Mouse (Mus musculus): ENCODE data around the gene Col12a1. TPM values are rescaled to one million over a fixed set of nuclear protein-coding genes. Genes with fewer than 3 reads are reported as not detected.

Col12a1 gene
- polyA plus RNA-seq, 1 experiment, result 6.4 TPM

DNA sequence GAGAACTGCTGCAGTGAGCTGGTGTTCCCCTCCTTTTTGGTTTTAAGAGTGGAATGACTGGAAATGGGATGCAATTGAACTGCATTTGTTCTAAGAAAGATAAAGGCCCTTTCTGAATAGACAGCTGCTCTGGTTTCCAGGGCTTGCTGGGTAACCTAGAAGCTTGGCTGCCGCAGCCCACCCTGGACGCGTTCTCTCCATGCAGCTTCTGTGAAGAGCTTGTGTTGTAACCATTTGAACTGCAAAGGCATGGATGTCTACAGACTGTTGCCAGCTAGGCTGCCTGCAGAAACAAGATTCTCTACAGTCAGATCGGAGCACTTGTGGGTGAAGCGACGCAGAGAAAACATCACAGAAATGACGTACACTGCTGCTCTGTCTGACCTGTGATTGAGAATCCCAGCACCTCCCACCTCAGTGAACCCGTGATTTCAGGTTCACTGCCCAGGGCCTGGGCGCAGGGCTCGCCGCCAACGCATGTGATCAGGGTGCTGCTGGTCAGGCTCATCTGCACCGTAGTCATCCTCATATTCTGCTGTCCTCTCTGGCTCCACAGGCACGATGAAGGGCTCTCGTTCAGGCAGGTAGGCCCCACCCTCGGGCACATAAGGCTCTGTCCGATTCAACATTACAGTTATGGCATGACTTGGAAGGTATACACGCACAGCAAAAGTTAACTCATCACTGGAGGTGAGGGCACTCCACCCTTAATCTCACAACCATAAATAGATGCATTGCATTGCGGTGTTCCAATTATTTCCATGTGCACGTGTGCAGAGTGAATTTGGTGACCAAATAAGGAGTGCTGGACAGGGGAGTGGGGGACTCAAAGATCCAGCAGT lies 119.0 kb downstream of the Col12a1 start:
- WGBS, result 59% methylated on average over 20 of the region's 20 CpGs
- no peak for DNase-seq
- TF ChIP-seq CTCF (IDR thresholded peaks at IDR 0.05; ENCODE audit: borderline replicate concordance, insufficient read depth, low read depth, low read length) (no peak), POLR2A (IDR thresholded peaks at IDR 0.05; ENCODE audit: borderline replicate concordance, insufficient read depth, low read length) (no peak)
- H3K27me3 ChIP-seq (ENCODE audit: control insufficient read depth, insufficient read depth, low read length), result no peaks in the 10 kb centered on the region
- no peaks in the 10 kb centered on the region for H3K4me1 ChIP-seq (ENCODE audit: control insufficient read depth, insufficient read depth, low read length)
- no peak overlapping the region for H3K27ac ChIP-seq (ENCODE audit: insufficient read depth, low read length)
- no peak overlapping the region for H3K4me3 ChIP-seq (replicated peaks; ENCODE audit: insufficient read depth, low read depth, low read length)

DNA sequence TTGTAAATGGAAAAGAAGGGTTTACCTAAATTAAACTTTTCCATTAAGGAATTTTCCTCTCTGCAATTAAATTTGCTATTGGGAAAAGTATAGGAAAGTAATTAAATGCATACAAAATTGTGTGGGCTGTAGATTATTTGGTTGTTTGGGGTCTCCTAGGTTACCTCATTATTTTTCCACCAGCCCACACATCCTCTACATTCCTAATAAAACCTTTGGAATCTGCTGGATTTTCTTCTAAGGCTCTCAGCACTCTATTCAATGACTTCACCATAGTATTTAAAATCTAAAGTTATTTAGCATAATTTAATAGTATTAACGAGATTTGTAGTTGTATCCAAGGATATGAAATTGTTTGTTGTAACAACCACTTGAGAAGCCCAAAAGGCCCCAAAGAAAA lies 120.1 kb downstream of the Col12a1 start:
- 48% methylated on average over 1 of the region's 1 CpGs for WGBS
- H3K27ac ChIP-seq (ENCODE audit: insufficient read depth, low read length), result no peak overlapping the region
- H3K4me3 ChIP-seq (replicated peaks; ENCODE audit: insufficient read depth, low read depth, low read length), result no peak overlapping the region
- no peaks in the 10 kb centered on the region for H3K27me3 ChIP-seq (ENCODE audit: control insufficient read depth, insufficient read depth, low read length)
- TF ChIP-seq POLR2A (IDR thresholded peaks at IDR 0.05; ENCODE audit: borderline replicate concordance, insufficient read depth, low read length) (no peak), CTCF (IDR thresholded peaks at IDR 0.05; ENCODE audit: borderline replicate concordance, insufficient read depth, low read depth, low read length) (no peak)
- no peak for DNase-seq
- no peaks in the 10 kb centered on the region for H3K4me1 ChIP-seq (ENCODE audit: control insufficient read depth, insufficient read depth, low read length)

DNA sequence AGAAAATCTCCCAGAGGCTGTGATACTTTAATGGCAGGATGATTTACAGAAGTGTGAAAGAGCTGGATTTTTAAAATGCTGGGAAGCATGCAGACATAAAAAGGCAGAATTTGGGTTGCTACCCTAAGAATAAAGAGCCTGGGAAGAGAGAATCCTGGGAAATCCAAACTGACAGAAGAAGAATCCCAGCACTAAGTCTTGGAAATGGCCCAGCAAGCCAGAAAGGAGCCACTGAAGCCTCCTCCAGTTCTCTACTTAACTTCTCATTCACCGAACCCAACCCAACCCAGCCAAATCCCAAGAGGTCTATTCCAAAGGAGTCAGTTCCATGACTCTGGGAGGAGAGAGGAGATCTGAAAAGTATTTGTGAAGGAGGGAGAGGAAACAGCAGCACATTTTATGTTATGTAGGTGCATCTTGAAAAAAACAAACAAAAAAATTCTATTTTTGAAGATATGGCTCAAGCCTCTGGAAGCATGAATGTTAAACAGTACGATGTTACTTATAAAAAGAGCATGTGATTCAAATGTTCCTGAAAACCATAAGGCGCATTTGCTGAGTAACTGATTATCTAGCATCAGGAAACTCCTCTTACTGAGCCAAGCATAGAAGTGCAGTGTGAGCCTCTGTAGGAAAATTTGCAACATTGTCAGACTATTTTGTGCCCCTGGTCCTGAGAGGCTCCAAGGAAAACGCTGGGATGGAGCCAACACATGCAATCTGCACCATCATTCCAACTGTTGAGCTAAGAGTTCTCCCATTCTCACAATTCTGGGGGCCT lies 132.0 kb downstream of the Col12a1 start:
- no peak for DNase-seq
- 74% methylated on average over 4 of the region's 4 CpGs for WGBS
- H3K4me1 ChIP-seq (ENCODE audit: control insufficient read depth, insufficient read depth, low read length), result no peaks in the 10 kb centered on the region
- no peak overlapping the region for H3K4me3 ChIP-seq (replicated peaks; ENCODE audit: insufficient read depth, low read depth, low read length)
- H3K27me3 ChIP-seq (ENCODE audit: control insufficient read depth, insufficient read depth, low read length), result no peaks in the 10 kb centered on the region
- TF ChIP-seq CTCF (IDR thresholded peaks at IDR 0.05; ENCODE audit: borderline replicate concordance, insufficient read depth, low read depth, low read length), result no peak
- no peak for TF ChIP-seq POLR2A (IDR thresholded peaks at IDR 0.05; ENCODE audit: borderline replicate concordance, insufficient read depth, low read length)
- no peak overlapping the region for H3K27ac ChIP-seq (ENCODE audit: insufficient read depth, low read length)

DNA sequence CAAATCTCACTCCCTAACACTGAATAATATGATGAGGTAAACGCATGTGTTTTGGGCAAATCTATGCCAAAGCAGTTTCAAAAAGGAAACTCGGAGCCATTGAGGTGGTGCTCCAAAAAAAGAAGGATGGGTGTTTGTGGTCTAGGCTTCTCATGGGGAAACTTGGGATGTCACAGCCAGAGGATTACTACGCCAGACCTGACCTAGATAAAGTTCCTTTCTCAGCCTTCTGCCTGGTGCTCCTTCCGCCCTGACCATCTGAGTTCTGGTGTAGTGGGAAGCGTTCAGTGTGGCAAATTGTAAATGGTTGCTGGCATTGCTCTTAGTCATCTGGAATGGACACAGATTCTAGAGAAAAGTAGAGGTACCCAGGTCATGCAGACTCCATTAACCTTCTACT lies 151.8 kb downstream of the Col12a1 start:
- WGBS, result 82% methylated on average over 5 of the region's 5 CpGs
- TF ChIP-seq CTCF (IDR thresholded peaks at IDR 0.05; ENCODE audit: borderline replicate concordance, insufficient read depth, low read depth, low read length) (no peak), POLR2A (IDR thresholded peaks at IDR 0.05; ENCODE audit: borderline replicate concordance, insufficient read depth, low read length) (no peak)
- H3K27me3 ChIP-seq (ENCODE audit: control insufficient read depth, insufficient read depth, low read length), result no peaks in the 10 kb centered on the region

DNA sequence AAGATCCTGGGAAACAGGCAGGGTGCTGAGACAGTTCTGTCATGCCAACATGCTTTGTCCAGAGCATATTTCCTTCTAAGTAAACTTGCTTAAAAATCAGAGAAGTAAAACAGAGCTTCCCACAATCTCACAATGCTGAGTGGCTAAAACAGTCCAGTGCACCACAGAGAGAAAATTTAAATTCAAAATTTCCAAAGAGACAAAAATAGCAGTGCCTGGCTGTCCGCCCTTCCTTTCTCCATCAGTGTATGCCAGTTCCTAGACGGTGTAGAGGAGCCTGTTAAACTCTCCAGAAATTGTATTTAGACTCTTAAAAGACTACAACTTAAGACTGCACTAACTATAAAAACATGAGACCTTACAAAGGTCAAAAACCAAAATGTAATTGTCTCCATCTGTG lies 165.3 kb downstream of the Col12a1 start:
- TF ChIP-seq CTCF (IDR thresholded peaks at IDR 0.05; ENCODE audit: borderline replicate concordance, insufficient read depth, low read depth, low read length) (no peak), POLR2A (IDR thresholded peaks at IDR 0.05; ENCODE audit: borderline replicate concordance, insufficient read depth, low read length) (no peak)
- WGBS, result 68% methylated on average over 2 of the region's 2 CpGs
- DNase-seq, result no peak

More for the DNA sequence above, 151.8 kb downstream of the Col12a1 start:
- DNase-seq, result no peak
- no peak overlapping the region for H3K4me3 ChIP-seq (replicated peaks; ENCODE audit: insufficient read depth, low read depth, low read length)
- no peak overlapping the region for H3K27ac ChIP-seq (ENCODE audit: insufficient read depth, low read length)
- no peaks in the 10 kb centered on the region for H3K4me1 ChIP-seq (ENCODE audit: control insufficient read depth, insufficient read depth, low read length)

More for the DNA sequence above, 165.3 kb downstream of the Col12a1 start:
- H3K27me3 ChIP-seq (ENCODE audit: control insufficient read depth, insufficient read depth, low read length), result no peaks in the 10 kb centered on the region
- H3K4me1 ChIP-seq (ENCODE audit: control insufficient read depth, insufficient read depth, low read length), result no peaks in the 10 kb centered on the region
- H3K27ac ChIP-seq (ENCODE audit: insufficient read depth, low read length), result no peak overlapping the region
- no peak overlapping the region for H3K4me3 ChIP-seq (replicated peaks; ENCODE audit: insufficient read depth, low read depth, low read length)

Other genes starting within 250 kb of the Col12a1 start
- 707 and 723 TPM in 2 replicates for gene Cox7a2, start 41.0 kb upstream of the Col12a1 start, polyA plus RNA-seq (2012; rRNA removed)
- 117 and 120 TPM in 2 replicates for gene Tmem30a, start 74.7 kb upstream of the Col12a1 start, polyA plus RNA-seq (2012; rRNA removed)